Mouse (Mus musculus): Measurements from ENCODE around the gene Capn5. TPM values are rescaled to one million over a fixed set of nuclear protein-coding genes. Genes with fewer than 3 reads are reported as not detected.
"Not testable (repeated sequence)": the region's sequence is repeated elsewhere in the genome, so short reads cannot be mapped to it uniquely, and the experiment has no call there.

Capn5 gene
- 6.2 and 9.8 TPM in 2 replicates for total RNA-seq (2021)
- long read RNA-seq, experiment 1, full-length matches to known transcripts: 4 of 8 reads
- long read RNA-seq, experiment 1, partial matches to known transcripts: 3 of 8 reads
- long read RNA-seq, experiment 1, other reads (novel, unspliced or antisense): 1 of 8 reads
- long read RNA-seq, experiment 2, full-length matches to known transcripts: 4 of 7 reads
- long read RNA-seq, experiment 2, partial matches to known transcripts: 1 of 7 reads
- long read RNA-seq, experiment 2, other reads (novel, unspliced or antisense): 2 of 7 reads

- DNase-seq: peak; percentile 81
Measured at GRCm38 (mm10) chr7:98177929-98178559, at the start of gene Capn5. Capn5 (minus strand) TSS chr7:98178274.

GRCm38 (mm10) chr7:98223796-98224195, 45.7 kb upstream of the Capn5 start:
- DNase-seq: no peak

- DNase-seq: no peak
Measured at GRCm38 (mm10) chr7:98216713-98217112, 38.6 kb upstream of the Capn5 start.

- DNase-seq: no peak
Measured at GRCm38 (mm10) chr7:98202946-98203345, 24.9 kb upstream of the Capn5 start.

- no peak for DNase-seq
Measured at GRCm38 (mm10) chr7:98201493-98202028, 23.5 kb upstream of the Capn5 start.

- DNase-seq: no peak
Measured at GRCm38 (mm10) chr7:98200396-98200795, 22.3 kb upstream of the Capn5 start.

GRCm38 (mm10) chr7:98199381-98199780, 21.3 kb upstream of the Capn5 start, which contains the start of gene B3gnt6:
B3gnt6 (minus strand) TSS chr7:98199481.
- no peak for DNase-seq

- no peak for DNase-seq
Measured at GRCm38 (mm10) chr7:98195151-98195801, 17.2 kb upstream of the Capn5 start.

GRCm38 (mm10) chr7:98194026-98194792, 16.1 kb upstream of the Capn5 start:
- peak; percentile 50 for DNase-seq

- peak; percentile 57 for DNase-seq
Measured at GRCm38 (mm10) chr7:98193515-98194025, 15.5 kb upstream of the Capn5 start.

GRCm38 (mm10) chr7:98191571-98192250, 13.6 kb upstream of the Capn5 start:
- DNase-seq: peak; percentile 62

- DNase-seq: no peak
Measured at GRCm38 (mm10) chr7:98190578-98190977, 12.5 kb upstream of the Capn5 start.

GRCm38 (mm10) chr7:98189745-98190144, 11.7 kb upstream of the Capn5 start:
- DNase-seq: no peak

GRCm38 (mm10) chr7:98188680-98189079, 10.6 kb upstream of the Capn5 start:
- no peak for DNase-seq

- no peak for DNase-seq
Measured at GRCm38 (mm10) chr7:98188238-98188637, 10.2 kb upstream of the Capn5 start.

- DNase-seq: not testable (repeated sequence)
Measured at GRCm38 (mm10) chr7:98187332-98187731, 9.3 kb upstream of the Capn5 start.

GRCm38 (mm10) chr7:98186637-98187036, 8.6 kb upstream of the Capn5 start:
- DNase-seq: no peak

GRCm38 (mm10) chr7:98185326-98185725, 7.3 kb upstream of the Capn5 start:
- DNase-seq: peak; percentile 38

GRCm38 (mm10) chr7:98178560-98179231, 622 bp upstream of the Capn5 start:
- no peak for DNase-seq

- DNase-seq: no peak
Measured at GRCm38 (mm10) chr7:98177566-98177928, 527 bp downstream of the Capn5 start.

- DNase-seq: no peak
Measured at GRCm38 (mm10) chr7:98177071-98177485, 996 bp downstream of the Capn5 start.

All from adrenal gland, postnatal 14 days (tissue).